Mouse (Mus musculus) brain, embryonic 18.5 days (tissue): ENCODE measurements around the gene Cdh18.
"Not testable (repeated sequence)": the region's sequence is repeated elsewhere in the genome, so short reads cannot be mapped to it uniquely, and the experiment has no call there.

ENCODE experiments used
- DNase-seq: peaks from one replicate; pipeline ENCODE4 v3.0.0-alpha.2; 2012; ENCODE audit warnings: low read depth, low spot score

Gene Cdh18

GRCm38 (mm10) chr15:23174623-23175022 lies 625.8 kb downstream of the Cdh18 start:
- DNase-seq, result no peak

- DNase-seq, result peak; percentile 39
These were observed 663.2 kb downstream of the Cdh18 start for GRCm38 (mm10) chr15:23212068-23212467.

GRCm38 (mm10) chr15:23230616-23231015 lies 681.8 kb downstream of the Cdh18 start:
- no peak for DNase-seq

- no peak for DNase-seq
These were observed 709.1 kb downstream of the Cdh18 start for GRCm38 (mm10) chr15:23257751-23258440.

DNA sequence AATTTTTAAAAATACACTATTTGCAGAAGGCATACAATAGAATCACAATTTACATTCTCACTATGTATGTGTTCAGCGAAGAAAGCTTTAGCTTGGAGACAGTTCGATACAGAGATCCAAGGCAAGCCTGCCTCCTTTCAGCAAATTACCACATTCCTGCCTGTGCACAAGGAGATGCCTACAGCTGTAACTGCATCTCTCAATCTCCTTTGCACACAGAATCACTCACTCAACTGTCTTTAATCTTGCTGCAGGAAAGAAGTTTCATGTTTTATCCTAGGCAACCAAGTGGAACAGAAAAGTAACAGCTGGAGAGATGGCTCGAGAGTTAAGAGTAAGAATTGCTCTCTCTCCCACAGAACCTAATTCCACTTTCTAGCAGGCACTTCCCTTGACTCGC lies 729.6 kb downstream of the Cdh18 start:
- DNase-seq, result no peak

GRCm38 (mm10) chr15:23305018-23305417 lies 756.2 kb downstream of the Cdh18 start:
- no peak for DNase-seq

DNA sequence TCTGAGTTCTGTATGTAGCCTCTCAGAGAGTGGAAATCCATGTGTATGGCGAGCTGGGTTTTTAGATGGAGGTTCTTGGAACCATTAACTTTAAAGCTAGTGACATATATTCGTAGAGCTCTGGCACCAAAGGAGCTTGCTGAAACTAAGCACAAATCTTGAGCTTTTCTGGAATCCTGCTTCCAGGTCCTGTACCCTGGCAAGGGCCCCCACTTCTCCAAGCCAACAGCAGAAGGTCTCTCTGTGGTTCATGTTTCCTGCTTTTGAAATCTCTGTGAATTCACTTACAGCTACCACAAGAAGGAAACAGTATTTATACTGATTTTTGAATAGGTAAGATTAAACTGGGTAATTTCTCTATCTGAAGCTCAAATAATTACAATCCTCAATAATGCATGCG lies 767.9 kb downstream of the Cdh18 start:
- DNase-seq, result no peak

- DNase-seq, result no peak
These were observed 768.6 kb downstream of the Cdh18 start for GRCm38 (mm10) chr15:23317409-23317808.

- DNase-seq, result not testable (repeated sequence)
These were observed 791.5 kb downstream of the Cdh18 start for GRCm38 (mm10) chr15:23340338-23340737.

DNA sequence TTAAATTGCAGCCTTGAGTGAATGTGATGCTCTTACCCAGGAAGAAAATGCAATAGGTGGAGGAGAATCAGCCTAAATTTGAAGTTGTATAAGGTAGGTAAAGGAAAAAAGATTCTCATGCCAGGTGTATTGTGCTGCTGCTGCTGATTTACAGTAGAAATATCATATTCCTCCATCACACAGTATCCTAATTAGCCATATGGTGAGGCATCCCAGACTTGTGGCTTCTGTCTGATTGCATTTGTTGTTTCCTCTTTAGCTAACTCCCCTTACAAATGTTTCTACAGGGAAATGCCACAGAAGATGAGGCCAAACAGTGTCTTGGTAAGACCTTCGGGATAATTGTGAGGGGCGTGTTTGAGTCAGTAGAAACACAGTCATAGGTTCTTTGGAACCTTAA lies 802.3 kb downstream of the Cdh18 start:
- DNase-seq, result no peak

DNA sequence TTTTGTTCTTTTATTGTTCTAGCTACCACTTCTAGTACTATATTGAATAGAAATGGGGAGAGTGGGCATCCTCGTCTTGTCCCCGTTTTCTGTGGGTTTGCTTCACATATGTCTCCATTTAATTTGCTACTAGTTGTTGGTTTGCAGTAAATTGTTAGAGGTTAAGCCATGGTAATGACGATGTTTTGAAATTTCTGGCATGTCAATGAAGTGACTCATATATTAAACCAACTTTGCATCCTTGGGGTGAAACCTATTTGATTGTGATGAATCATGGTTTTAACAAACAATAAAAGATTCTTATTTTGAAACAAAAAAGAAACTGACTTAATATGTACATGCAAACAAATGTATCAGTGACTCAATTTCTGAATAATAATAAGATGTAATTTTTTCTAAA lies 817.5 kb downstream of the Cdh18 start:
- DNase-seq, result no peak

- DNase-seq, result no peak
These were observed 818.9 kb downstream of the Cdh18 start for GRCm38 (mm10) chr15:23367712-23368111.

DNA sequence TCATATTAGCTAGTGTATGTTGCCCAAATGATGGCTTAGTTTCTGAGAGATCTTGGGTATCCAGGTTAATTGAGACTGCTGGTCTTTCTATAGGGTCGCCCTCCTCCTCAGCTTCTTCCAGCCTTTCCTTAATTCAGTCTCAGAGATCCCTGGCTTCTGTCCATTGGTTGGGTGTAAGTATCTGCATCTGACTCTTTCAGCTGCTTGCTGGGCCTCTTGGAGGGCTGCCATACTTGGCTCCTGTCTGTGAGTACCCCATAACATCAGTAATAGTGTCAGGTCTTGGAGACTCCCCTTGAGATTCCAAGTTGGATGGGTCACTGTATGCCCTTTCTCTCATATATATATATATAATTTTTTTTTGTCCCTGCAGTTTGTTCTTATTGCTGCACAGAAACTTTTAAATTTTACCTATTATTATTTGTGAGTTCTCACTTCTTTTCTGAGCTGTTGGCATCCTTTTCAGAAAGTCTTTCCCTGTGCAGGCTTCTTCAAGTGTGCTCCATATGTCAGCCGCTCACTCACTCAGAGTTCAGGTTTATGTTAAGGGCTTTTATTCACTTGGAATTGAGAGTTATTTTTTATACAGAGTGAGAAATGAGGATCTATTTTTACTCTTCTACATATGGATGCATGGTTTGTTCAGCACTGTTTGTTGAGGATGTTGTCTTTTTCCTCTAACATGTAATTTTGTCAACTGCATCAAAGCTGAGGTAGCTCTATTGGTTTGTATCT lies 829.4 kb downstream of the Cdh18 start:
- no peak for DNase-seq

DNA sequence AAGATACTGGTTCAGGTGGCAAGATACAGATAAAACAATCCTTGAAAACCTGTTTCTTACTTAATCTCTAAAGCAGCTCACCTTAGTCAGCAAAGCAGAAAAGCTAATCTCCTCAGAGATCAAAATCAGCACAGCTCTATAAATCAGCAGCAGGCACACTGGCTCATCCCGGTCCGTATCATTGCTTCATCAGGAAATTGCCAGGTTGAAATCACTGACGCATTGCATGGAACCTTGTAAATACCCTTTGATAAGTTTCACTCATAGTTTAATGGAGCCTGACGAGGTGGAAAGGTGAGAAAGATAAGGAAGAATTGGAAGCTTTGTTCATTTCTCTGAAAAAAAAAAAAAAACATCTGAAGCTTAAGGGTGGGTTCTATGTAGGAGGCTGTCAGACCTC lies 837.0 kb downstream of the Cdh18 start:
- no peak for DNase-seq

GRCm38 (mm10) chr15:23396646-23397045 lies 847.8 kb downstream of the Cdh18 start:
- no peak for DNase-seq

- no peak for DNase-seq
These were observed 855.0 kb downstream of the Cdh18 start for GRCm38 (mm10) chr15:23403792-23404191.

GRCm38 (mm10) chr15:23408256-23408655 lies 859.4 kb downstream of the Cdh18 start:
- DNase-seq, result no peak

GRCm38 (mm10) chr15:23416450-23417080 lies 867.7 kb downstream of the Cdh18 start:
- DNase-seq, result no peak

- DNase-seq, result no peak
These were observed 869.3 kb downstream of the Cdh18 start for GRCm38 (mm10) chr15:23418158-23418557.

- no peak for DNase-seq
These were observed 871.2 kb downstream of the Cdh18 start for GRCm38 (mm10) chr15:23420010-23420409.

DNA sequence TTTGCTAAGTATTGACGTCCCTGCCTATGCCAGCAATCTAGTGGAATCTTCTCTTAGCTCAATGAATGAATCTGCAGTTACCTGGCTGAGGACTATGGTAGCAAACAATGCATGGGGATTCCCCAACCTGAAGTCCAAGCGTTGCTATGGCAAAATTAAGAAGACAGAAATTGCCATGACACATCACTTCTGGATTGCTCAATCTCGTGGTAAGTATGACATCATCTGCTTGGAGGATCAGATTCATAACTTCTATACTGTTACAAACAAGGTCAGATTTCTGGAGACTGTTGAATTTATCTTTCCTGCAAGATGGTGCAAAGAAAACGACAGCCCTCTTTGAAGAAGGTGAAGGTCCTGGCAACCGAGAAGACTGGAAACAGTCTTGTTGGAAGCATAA lies 881.2 kb downstream of the Cdh18 start:
- no peak for DNase-seq

- no peak for DNase-seq
These were observed 899.7 kb downstream of the Cdh18 start for GRCm38 (mm10) chr15:23448542-23448941.

DNA sequence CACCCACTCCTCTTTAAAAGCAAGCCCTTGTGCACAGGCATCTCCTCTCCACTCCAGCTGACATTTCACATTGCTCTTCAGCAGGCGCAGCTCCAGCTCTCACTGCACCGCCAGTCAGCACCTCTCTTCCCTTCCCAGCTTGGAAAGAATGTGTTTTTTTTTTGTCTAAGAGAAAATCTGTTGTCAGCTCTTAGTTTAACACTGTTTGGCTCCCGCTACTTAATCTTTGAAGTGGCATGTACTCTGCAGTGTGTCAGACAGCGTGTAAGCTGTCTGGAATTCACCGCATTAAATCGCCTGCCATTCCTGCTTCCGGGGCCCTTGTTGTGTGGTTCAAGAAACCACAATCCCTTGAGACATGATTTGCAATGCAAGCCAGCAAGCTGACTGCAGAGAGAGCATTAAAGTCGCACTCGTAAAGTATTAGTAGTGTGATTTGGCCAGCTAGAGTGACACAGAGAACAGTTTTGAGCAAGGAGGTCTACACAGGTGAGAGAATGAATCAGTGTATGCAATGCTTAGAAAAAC lies 903.3 kb downstream of the Cdh18 start:
- no peak for DNase-seq
